Mouse (Mus musculus) midbrain, embryonic 16.5 days (tissue): ENCODE data around the gene Tmem132d. TPM values are rescaled to one million over a fixed set of nuclear protein-coding genes. Genes with fewer than 3 reads are reported as not detected.

Source experiments
- ATAC-seq: fragments of 200-750 bp; cut with Nextera tagmentation; 2 replicates; pipeline ENCODE4 v1.8.0; 2017; ENCODE audit warnings: moderate TSS enrichment
- H3K27ac ChIP-seq: fragments of 300-500 bp; sonication (generic); 2 replicates; pipeline ENCODE4 v1.5.1; 2014; ENCODE audit warnings: mild to moderate bottlenecking, low read length, mixed read lengths
- H3K27me3 ChIP-seq: fragments of 300-500 bp; sonication (generic); 2 replicates; pipeline ENCODE4 v1.6.1; 2014; ENCODE audit warnings: low read depth, low read length, mixed read lengths; ENCODE audit not compliant: control insufficient read depth, insufficient read depth
- H3K36me3 ChIP-seq: fragments of 300-500 bp; sonication (generic); 2 replicates; pipeline ENCODE4 v1.6.1; 2014; ENCODE audit warnings: mild to moderate bottlenecking, low read length, moderate library complexity, mixed read lengths; ENCODE audit not compliant: control insufficient read depth, insufficient read depth
- H3K4me1 ChIP-seq: fragments of 300-500 bp; sonication (generic); 2 replicates; pipeline ENCODE4 v1.6.1; 2014; ENCODE audit warnings: mild to moderate bottlenecking, low read length, mixed read lengths; ENCODE audit not compliant: control insufficient read depth, insufficient read depth
- H3K4me2 ChIP-seq: fragments of 300-500 bp; sonication (generic); 2 replicates; pipeline ENCODE4 v1.6.1; 2014; ENCODE audit warnings: mild to moderate bottlenecking, low read length, mixed read lengths
- H3K4me3 ChIP-seq: fragments of 300-500 bp; sonication (generic); 2 replicates; pipeline ENCODE4 v1.5.1; 2014; ENCODE audit warnings: low read depth, mild to moderate bottlenecking, low read length, moderate library complexity, mixed read lengths
- H3K9ac ChIP-seq: fragments of 300-500 bp; sonication (generic); 2 replicates; pipeline ENCODE4 v1.6.1; 2014; ENCODE audit warnings: low read depth, low read length, mixed read lengths
- H3K9me3 ChIP-seq: fragments of 300-500 bp; sonication (generic); replicated peaks from 2 replicates; pipeline ENCODE4 v1.6.1; 2014; ENCODE audit warnings: mild to moderate bottlenecking, low read length, mixed read lengths; ENCODE audit not compliant: control insufficient read depth, poor library complexity, severe bottlenecking
- WGBS: fragments of 180-500 bp; shearing (Covaris S2); extraction: QIAGEN DNeasy Blood & Tissue Kit; methylation state at CpG from one replicate; pipeline ENCODE4 v1.1.7; 2014; 5-methylcytosine and 5-hydroxymethylcytosine counted together
- polyA plus RNA-seq: library from polyadenylated mRNA; unstranded; fragments of >200 nt; fragmentation: Nextera tagmentation; extraction: Ambion mirVana; gene quantifications from 2 replicates; pipeline ENCODE4 v1.2.1, GENCODE M21; 2015

Tmem132d gene
- polyA plus RNA-seq, 1 experiment from 2014 or later, result 3.3 TPM

DNA sequence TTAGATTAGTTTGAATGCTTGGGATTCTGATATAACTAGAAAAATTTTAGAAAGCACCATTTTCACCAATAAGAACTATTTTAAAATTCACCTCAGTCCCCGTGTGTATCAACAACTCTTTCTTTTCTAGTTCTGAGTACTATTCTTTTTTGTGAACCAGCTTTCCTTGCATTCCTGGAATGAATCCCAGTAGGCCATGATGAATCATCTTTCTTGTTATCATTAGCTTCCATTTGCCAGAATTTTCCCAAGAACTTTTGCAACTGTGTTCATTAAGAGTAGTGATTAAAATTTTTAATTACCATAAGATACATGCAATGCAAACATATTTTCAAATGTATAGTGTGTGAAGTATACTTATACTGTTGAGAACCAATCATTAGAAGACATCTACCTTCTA is 537.7 kb downstream of the Tmem132d start:
- 91% methylated on average over 1 of the region's 1 CpGs for WGBS
- Histone ChIP-seq H3K4me2 (no peak overlapping the region), H3K27ac (no peak overlapping the region), H3K9ac (no peak overlapping the region), H3K27me3 (no peaks in the 10 kb centered on the region), H3K4me1 (peaks cover 6% of the 10 kb centered on the region; the same call in 1 of the 2 replicates), H3K36me3 (no peaks in the 10 kb centered on the region), H3K4me3 (no peak overlapping the region), H3K9me3 (no peaks in the 10 kb centered on the region)
- no peak for ATAC-seq

DNA sequence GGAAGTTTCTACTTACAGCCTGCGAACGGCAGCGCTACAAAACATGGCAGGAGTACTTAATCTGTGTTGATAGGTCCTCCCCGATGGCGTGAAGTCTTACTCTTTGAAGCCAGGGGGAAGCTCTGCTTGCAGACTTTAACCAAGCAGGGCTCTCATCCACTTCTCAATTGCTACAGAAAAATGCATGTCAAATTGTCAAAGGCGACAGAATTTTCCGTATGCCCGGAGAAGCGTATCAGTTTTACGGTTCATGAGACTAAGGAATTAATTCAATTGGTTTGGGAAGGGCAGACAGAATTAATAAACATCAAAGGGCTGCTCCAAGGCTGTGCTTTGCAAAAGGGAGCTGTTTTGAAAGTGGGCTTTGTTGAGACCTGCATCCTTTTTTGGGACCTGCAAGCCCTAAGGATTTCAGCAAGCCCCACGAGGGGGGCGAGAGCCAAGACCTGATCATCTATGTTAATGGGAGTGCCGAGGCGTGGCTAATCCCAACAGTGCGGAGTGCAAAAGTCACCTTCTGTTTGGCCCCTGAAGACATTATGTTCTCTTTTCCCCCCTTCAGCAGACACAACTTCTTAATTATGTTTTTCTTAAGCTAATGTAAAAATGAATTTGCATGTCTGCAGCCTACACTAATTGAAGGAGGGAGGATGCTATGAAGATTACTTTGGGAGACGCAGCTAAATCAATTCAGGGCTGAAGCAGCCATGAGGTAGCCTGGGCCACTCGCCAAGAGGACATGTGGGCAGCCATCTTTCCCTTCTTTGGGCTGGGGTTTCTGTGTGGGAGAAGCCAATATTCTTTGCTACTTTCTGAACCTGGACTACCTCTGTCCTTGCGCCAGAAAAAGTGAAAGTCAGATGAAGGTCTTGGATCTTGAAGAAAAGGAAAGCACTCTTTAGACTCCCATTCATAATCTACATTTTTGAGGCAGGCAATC is 547.0 kb downstream of the Tmem132d start:
- no peaks in the 10 kb centered on the region for H3K36me3 ChIP-seq
- no peak overlapping the region for H3K9ac ChIP-seq
- 27% methylated on average over 18 of the region's 18 CpGs for WGBS
- H3K4me1 ChIP-seq, result no peaks in the 10 kb centered on the region
- ATAC-seq, result peak; percentile 60; the same call in 1 of the 2 replicates
- H3K4me3 ChIP-seq, result no peak overlapping the region
- no peak overlapping the region for H3K27ac ChIP-seq
- peak overlapping the region; percentile 4; the same call in 1 of the 2 replicates for H3K4me2 ChIP-seq
- no peaks in the 10 kb centered on the region for H3K27me3 ChIP-seq
- 0 out of 2 replicates have a peak, but pooled peaks cover 5% of the 10 kb centered on the region for H3K9me3 ChIP-seq

DNA sequence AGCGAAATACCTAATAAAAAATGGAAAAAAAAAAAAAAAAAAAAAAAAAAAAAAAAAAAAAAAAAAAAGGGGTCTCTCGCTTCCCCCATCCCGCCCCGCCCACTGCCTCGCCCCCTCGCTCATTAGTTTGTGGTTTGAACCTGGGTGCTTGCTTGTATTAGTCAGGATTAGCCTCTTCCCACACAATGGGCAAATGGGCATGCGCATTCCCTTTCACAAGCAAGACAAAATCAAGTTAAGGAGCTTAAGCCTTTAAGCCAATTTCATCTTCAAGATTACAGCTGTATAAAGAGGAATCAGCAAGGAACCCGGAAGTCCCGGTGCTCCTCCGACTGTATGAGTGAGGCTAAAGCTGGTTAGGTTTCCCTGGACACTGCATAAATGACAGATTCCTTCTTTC is 549.9 kb downstream of the Tmem132d start:
- Histone ChIP-seq H3K27me3 (no peaks in the 10 kb centered on the region), H3K36me3 (no peaks in the 10 kb centered on the region), H3K4me1 (no peaks in the 10 kb centered on the region), H3K4me3 (no peak overlapping the region), H3K4me2 (no peak overlapping the region), H3K9me3 (0 out of 2 replicates have a peak, but pooled peaks cover 2% of the 10 kb centered on the region), H3K9ac (no peak overlapping the region), H3K27ac (no peak overlapping the region)
- ATAC-seq, result no peak
- WGBS, result 25% methylated on average over 8 of the region's 10 CpGs

DNA sequence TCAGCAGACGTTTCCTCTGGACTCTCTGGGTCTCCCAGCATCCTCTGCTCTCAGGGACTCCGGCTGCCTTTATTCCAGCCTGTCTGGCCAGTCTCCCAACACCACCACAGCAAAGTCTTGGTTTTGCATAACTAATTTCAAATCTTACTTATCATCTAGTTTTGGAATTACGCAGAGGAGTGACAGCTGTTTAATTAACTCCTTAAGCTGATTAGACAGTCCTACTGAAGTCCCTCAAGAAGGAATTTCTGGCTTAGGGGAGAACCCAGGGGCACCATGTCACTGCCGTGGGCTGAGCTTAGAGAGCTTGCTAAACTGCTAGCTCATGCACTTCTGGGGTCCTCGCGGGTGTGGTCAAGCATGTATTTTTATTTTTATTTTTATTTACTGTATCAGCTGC is 558.4 kb downstream of the Tmem132d start:
- Histone ChIP-seq H3K36me3 (no peaks in the 10 kb centered on the region), H3K4me2 (no peak overlapping the region), H3K27ac (no peak overlapping the region), H3K4me3 (no peak overlapping the region), H3K9ac (no peak overlapping the region), H3K4me1 (no peaks in the 10 kb centered on the region), H3K9me3 (no peaks in the 10 kb centered on the region), H3K27me3 (no peaks in the 10 kb centered on the region)
- no peak for ATAC-seq
- WGBS, result 70% methylated on average over 6 of the region's 6 CpGs

DNA sequence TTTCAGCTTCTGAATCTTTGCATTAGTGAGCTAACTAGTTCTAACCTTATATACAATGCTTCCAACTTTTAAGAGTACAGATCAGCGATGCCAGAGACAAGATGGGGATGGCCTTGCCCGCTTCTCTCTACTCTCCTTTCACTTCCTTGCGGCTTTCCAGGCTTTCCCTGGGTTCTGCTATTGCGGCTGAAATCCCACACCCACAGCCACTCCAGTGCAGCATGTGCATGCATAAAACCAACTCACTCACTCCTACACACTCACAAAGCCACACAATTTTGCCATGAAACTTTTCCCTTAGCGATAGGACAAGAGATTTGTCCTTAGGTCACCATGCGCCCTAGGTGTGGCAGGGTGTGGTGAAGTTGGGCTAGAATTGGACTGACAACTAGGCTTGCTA is 567.7 kb downstream of the Tmem132d start:
- Histone ChIP-seq H3K36me3 (no peaks in the 10 kb centered on the region), H3K27ac (no peak overlapping the region), H3K4me2 (no peak overlapping the region), H3K4me1 (no peaks in the 10 kb centered on the region), H3K9ac (no peak overlapping the region), H3K4me3 (no peak overlapping the region), H3K27me3 (no peaks in the 10 kb centered on the region), H3K9me3 (no peaks in the 10 kb centered on the region)
- no peak for ATAC-seq
- WGBS, result 91% methylated on average over 6 of the region's 6 CpGs

DNA sequence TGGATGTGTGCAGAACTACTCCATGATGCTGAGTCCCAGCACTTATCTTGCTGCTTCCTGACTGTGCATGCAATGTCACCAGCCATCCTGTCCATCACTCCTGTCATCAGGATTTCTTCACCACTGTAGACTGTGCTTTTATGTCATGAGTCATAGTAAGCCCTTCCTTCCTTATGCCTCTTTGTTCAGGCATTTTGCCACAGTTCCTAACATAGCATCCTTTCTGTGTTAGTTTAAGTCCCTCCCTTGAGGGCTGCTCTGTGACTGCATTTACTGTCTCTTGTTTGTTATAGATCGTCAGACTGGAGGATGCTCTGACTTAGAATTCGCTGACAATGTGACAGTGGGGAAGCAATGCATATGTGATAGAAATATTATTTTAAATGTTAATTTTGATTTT is 573.2 kb downstream of the Tmem132d start:
- H3K4me3 ChIP-seq, result no peak overlapping the region
- no peaks in the 10 kb centered on the region for H3K9me3 ChIP-seq
- ATAC-seq, result no peak
- no peaks in the 10 kb centered on the region for H3K4me1 ChIP-seq
- no peak overlapping the region for H3K4me2 ChIP-seq
- WGBS, result 68% methylated on average over 2 of the region's 2 CpGs
- no peak overlapping the region for H3K27ac ChIP-seq
- no peak overlapping the region for H3K9ac ChIP-seq
- H3K36me3 ChIP-seq, result no peaks in the 10 kb centered on the region
- H3K27me3 ChIP-seq, result no peaks in the 10 kb centered on the region

DNA sequence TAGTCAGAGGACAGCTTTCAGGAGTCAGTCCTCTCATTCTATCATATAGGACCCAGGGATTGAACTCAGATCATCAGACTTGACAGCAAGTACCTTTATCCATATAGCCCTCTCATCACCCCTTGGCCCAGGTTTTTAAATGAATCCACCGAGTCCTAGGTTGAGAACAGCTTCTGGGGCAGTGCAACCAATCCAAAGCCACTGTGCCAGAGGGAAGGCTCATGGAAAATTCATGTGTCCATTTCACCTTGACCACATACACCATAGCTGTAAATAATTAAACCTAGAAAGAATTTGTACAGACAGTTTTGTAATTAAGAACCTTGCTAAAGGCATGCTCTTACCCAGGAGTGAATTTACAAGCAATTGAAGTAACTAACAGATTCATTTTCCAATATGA is 580.6 kb downstream of the Tmem132d start:
- no peaks in the 10 kb centered on the region for H3K27me3 ChIP-seq
- H3K4me2 ChIP-seq, result no peak overlapping the region
- no peaks in the 10 kb centered on the region for H3K4me1 ChIP-seq
- H3K4me3 ChIP-seq, result no peak overlapping the region
- ATAC-seq, result no peak
- H3K9me3 ChIP-seq, result no peaks in the 10 kb centered on the region
- H3K9ac ChIP-seq, result no peak overlapping the region
- 89% methylated on average over 1 of the region's 1 CpGs for WGBS
- H3K27ac ChIP-seq, result no peak overlapping the region
- H3K36me3 ChIP-seq, result no peaks in the 10 kb centered on the region

DNA sequence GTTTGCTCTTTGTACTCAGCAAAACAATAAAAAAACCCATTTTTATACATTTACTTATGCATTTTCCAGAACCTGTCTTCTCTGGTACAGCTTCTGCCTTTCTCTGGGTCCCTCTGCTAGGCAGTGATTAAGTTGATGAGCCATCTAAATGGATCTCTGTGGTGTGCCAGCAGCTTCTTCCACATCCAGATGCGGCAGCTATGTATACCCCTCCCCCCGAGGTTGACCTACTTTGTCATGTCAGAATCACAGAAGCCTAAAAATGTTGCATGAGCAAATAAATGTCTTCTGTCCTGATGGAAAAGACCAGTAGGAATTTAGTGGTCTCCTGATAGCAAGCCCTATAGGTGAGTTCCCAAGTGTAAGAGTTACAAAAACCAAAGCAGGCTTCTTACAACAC is 601.1 kb downstream of the Tmem132d start:
- Histone ChIP-seq H3K9me3 (no peaks in the 10 kb centered on the region), H3K4me3 (no peak overlapping the region), H3K27me3 (no peaks in the 10 kb centered on the region), H3K9ac (no peak overlapping the region), H3K4me1 (no peaks in the 10 kb centered on the region), H3K27ac (no peak overlapping the region), H3K36me3 (no peaks in the 10 kb centered on the region), H3K4me2 (no peak overlapping the region)
- ATAC-seq, result no peak
- 86% methylated on average over 2 of the region's 2 CpGs for WGBS

DNA sequence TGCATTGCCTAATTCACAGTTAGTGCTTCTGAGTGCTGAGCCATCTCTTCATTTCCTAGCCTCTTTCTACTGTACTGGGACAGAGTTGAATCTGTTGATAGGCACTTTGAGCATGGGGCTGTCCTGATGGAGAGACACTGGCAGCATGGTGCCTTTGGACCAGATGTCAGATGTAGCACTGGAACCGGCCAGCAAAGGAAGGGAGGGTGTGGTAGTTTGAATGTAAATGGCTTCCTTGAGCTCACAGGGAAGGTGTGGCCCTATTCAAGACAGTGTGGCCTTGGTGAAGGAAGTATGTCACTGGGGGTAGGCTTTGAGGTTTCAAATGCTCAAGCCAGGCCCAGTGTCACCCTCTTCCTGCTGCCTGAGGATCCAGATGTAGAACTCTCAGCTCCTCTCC is 602.0 kb downstream of the Tmem132d start:
- Histone ChIP-seq H3K9ac (no peak overlapping the region), H3K4me2 (no peak overlapping the region), H3K36me3 (no peaks in the 10 kb centered on the region), H3K4me1 (no peaks in the 10 kb centered on the region), H3K9me3 (no peaks in the 10 kb centered on the region), H3K27ac (no peak overlapping the region), H3K4me3 (no peak overlapping the region), H3K27me3 (no peaks in the 10 kb centered on the region)
- WGBS, result 92% methylated on average over 1 of the region's 1 CpGs
- ATAC-seq, result no peak
